Mouse (Mus musculus) heart, embryonic 16.5 days (tissue): Measurements from ENCODE around the gene Ryr2. TPM values are rescaled to one million over a fixed set of nuclear protein-coding genes. Genes with fewer than 3 reads are reported as not detected.

Experiments
- ATAC-seq: fragments of 200-750 bp; cut with Nextera tagmentation; replicated peaks from 2 replicates; pipeline ENCODE4 v1.8.0; 2017; ENCODE audit warnings: moderate number of reproducible peaks; ENCODE audit not compliant: insufficient read depth, low FRiP score; ENCODE audit errors: extremely low read depth
- H3K27ac ChIP-seq: fragments of 300-500 bp; sonication (generic); 2 replicates; pipeline ENCODE4 v1.5.1; 2014; ENCODE audit warnings: mild to moderate bottlenecking, low read length, control low read depth, moderate library complexity
- H3K27me3 ChIP-seq: fragments of 300-500 bp; sonication (generic); 2 replicates; pipeline ENCODE4 v1.6.1; 2014; ENCODE audit warnings: low read length, mixed read lengths; ENCODE audit not compliant: control insufficient read depth, insufficient read depth
- H3K36me3 ChIP-seq: fragments of 300-500 bp; sonication (generic); 2 replicates; pipeline ENCODE4 v1.6.1; 2014; ENCODE audit not compliant: control insufficient read depth, insufficient read depth
- H3K4me1 ChIP-seq: fragments of 300-500 bp; sonication (generic); 2 replicates; pipeline ENCODE4 v1.6.1; 2014; ENCODE audit warnings: low read length, mixed read lengths; ENCODE audit not compliant: control insufficient read depth, insufficient read depth
- H3K4me2 ChIP-seq: fragments of 300-500 bp; sonication (generic); 2 replicates; pipeline ENCODE4 v1.6.1; 2014; ENCODE audit warnings: low read depth, mild to moderate bottlenecking, control low read depth, low read length
- H3K4me3 ChIP-seq: fragments of 300-500 bp; sonication (generic); 2 replicates; pipeline ENCODE4 v1.5.1; 2014; ENCODE audit warnings: mild to moderate bottlenecking, control low read depth, low read length
- H3K9ac ChIP-seq: fragments of 300-500 bp; sonication (generic); 2 replicates; pipeline ENCODE4 v1.6.1; 2014; ENCODE audit warnings: low read length, control low read depth
- H3K9me3 ChIP-seq: fragments of 300-500 bp; sonication (generic); replicated peaks from 2 replicates; pipeline ENCODE4 v1.6.1; 2016; ENCODE audit warnings: low read length; ENCODE audit not compliant: control insufficient read depth
- WGBS: fragments of 180-500 bp; shearing (Covaris S2); extraction: QIAGEN DNeasy Blood & Tissue Kit; methylation state at CpG from one replicate; pipeline ENCODE4 v1.1.7; 2014; 5-methylcytosine and 5-hydroxymethylcytosine counted together
- polyA plus RNA-seq: library from polyadenylated mRNA; unstranded; fragments of >200 nt; fragmentation: Nextera tagmentation; extraction: Ambion mirVana; gene quantifications from 2 replicates; pipeline ENCODE4 v1.2.1, GENCODE M21; 2015

Ryr2 gene
- polyA plus RNA-seq, 1 experiment from 2014 or later, result 31.5 TPM

GRCm38 (mm10) chr13:12099446-12099845 is 7.3 kb downstream of the Ryr2 start:
- no peaks in the 10 kb centered on the region for H3K27me3 ChIP-seq
- no peak for ATAC-seq
- H3K27ac ChIP-seq, result no peak overlapping the region
- peaks cover 66% of the 10 kb centered on the region for H3K4me1 ChIP-seq
- H3K4me2 ChIP-seq, result peak overlapping the region; percentile 78
- H3K4me3 ChIP-seq, result no peak overlapping the region
- H3K36me3 ChIP-seq, result no peaks in the 10 kb centered on the region
- 49% methylated on average over 3 of the region's 3 CpGs for WGBS
- no peak overlapping the region for H3K9ac ChIP-seq
- no peaks in the 10 kb centered on the region for H3K9me3 ChIP-seq

GRCm38 (mm10) chr13:12098981-12099380 is 7.8 kb downstream of the Ryr2 start:
- H3K27ac ChIP-seq, result peak overlapping the region; percentile 21; the same call in 1 of the 2 replicates
- H3K9me3 ChIP-seq, result no peaks in the 10 kb centered on the region
- 78% methylated on average over 1 of the region's 1 CpGs for WGBS
- no peak overlapping the region for H3K4me3 ChIP-seq
- no peak overlapping the region for H3K9ac ChIP-seq
- peak overlapping the region; percentile 78 for H3K4me2 ChIP-seq
- no peaks in the 10 kb centered on the region for H3K36me3 ChIP-seq
- no peaks in the 10 kb centered on the region for H3K27me3 ChIP-seq
- ATAC-seq, result no peak
- peaks cover 69% of the 10 kb centered on the region for H3K4me1 ChIP-seq

- no peak for ATAC-seq
- no peak overlapping the region for H3K4me3 ChIP-seq
- no peaks in the 10 kb centered on the region for H3K36me3 ChIP-seq
- no peaks in the 10 kb centered on the region for H3K9me3 ChIP-seq
- H3K4me2 ChIP-seq, result no peak overlapping the region
- H3K27me3 ChIP-seq, result no peaks in the 10 kb centered on the region
- H3K27ac ChIP-seq, result no peak overlapping the region
- WGBS, result 58% methylated on average over 3 of the region's 3 CpGs
- H3K4me1 ChIP-seq, result peaks cover 82% of the 10 kb centered on the region
- H3K9ac ChIP-seq, result no peak overlapping the region
Observed at GRCm38 (mm10) chr13:12096382-12096932, 10.3 kb downstream of the Ryr2 start.

GRCm38 (mm10) chr13:12094569-12094968 is 12.2 kb downstream of the Ryr2 start:
- WGBS, result 44% methylated on average over 7 of the region's 7 CpGs
- Histone ChIP-seq H3K36me3 (no peaks in the 10 kb centered on the region), H3K27me3 (no peaks in the 10 kb centered on the region), H3K4me3 (no peak overlapping the region), H3K9ac (no peak overlapping the region), H3K4me1 (peaks cover 78% of the 10 kb centered on the region), H3K9me3 (no peaks in the 10 kb centered on the region), H3K4me2 (no peak overlapping the region), H3K27ac (no peak overlapping the region)
- ATAC-seq, result no peak

GRCm38 (mm10) chr13:12093146-12093545 is 13.6 kb downstream of the Ryr2 start:
- Histone ChIP-seq H3K36me3 (no peaks in the 10 kb centered on the region), H3K4me1 (peaks cover 64% of the 10 kb centered on the region), H3K9me3 (no peaks in the 10 kb centered on the region), H3K27ac (peak overlapping the region; percentile 54), H3K9ac (no peak overlapping the region), H3K4me2 (peak overlapping the region; percentile 42; the same call in 1 of the 2 replicates), H3K4me3 (no peak overlapping the region), H3K27me3 (no peaks in the 10 kb centered on the region)
- WGBS, result 54% methylated on average over 5 of the region's 5 CpGs
- 0 out of 2 replicates have a peak, but pooled peaks have one; percentile 19 for ATAC-seq

GRCm38 (mm10) chr13:12092379-12093107 is 14.2 kb downstream of the Ryr2 start:
- no peaks in the 10 kb centered on the region for H3K36me3 ChIP-seq
- no peaks in the 10 kb centered on the region for H3K27me3 ChIP-seq
- H3K4me2 ChIP-seq, result peak overlapping the region; percentile 42
- 0 out of 2 replicates have a peak, but pooled peaks have one; percentile 3 for ATAC-seq
- H3K4me3 ChIP-seq, result peak overlapping the region; percentile 7; the same call in 1 of the 2 replicates
- whole genome bisulfite sequencing, result 55% methylated on average over 11 of the region's 11 CpGs
- peaks cover 59% of the 10 kb centered on the region for H3K4me1 ChIP-seq
- no peaks in the 10 kb centered on the region for H3K9me3 ChIP-seq
- H3K9ac ChIP-seq, result 0 out of 2 replicates have a peak overlapping the region, but pooled peaks have one; percentile 21
- peak overlapping the region; percentile 54 for H3K27ac ChIP-seq

- H3K9ac ChIP-seq, result no peak overlapping the region
- WGBS, result 69% methylated on average over 2 of the region's 2 CpGs
Observed at GRCm38 (mm10) chr13:12084112-12084475, 22.7 kb downstream of the Ryr2 start.

GRCm38 (mm10) chr13:12083443-12084111 is 23.2 kb downstream of the Ryr2 start:
- Histone ChIP-seq H3K4me2 (peak overlapping the region; percentile 22), H3K27ac (peak overlapping the region; percentile 49), H3K36me3 (no peaks in the 10 kb centered on the region), H3K27me3 (no peaks in the 10 kb centered on the region), H3K4me1 (peaks cover 33% of the 10 kb centered on the region), H3K9me3 (no peaks in the 10 kb centered on the region), H3K9ac (peak overlapping the region; percentile 31; the same call in 1 of the 2 replicates), H3K4me3 (no peak overlapping the region)
- 19% methylated on average over 10 of the region's 10 CpGs for WGBS
- 0 out of 2 replicates have a peak, but pooled peaks have one; percentile 38 for ATAC-seq

More at GRCm38 (mm10) chr13:12084112-12084475, 22.7 kb downstream of the Ryr2 start:
- Histone ChIP-seq H3K9me3 (no peaks in the 10 kb centered on the region), H3K27ac (no peak overlapping the region), H3K4me2 (no peak overlapping the region), H3K4me1 (peaks cover 33% of the 10 kb centered on the region), H3K36me3 (no peaks in the 10 kb centered on the region), H3K4me3 (no peak overlapping the region), H3K27me3 (no peaks in the 10 kb centered on the region)
- ATAC-seq, result no peak

- Histone ChIP-seq H3K36me3 (no peaks in the 10 kb centered on the region), H3K4me3 (no peak overlapping the region), H3K9ac (no peak overlapping the region), H3K27ac (no peak overlapping the region), H3K9me3 (no peaks in the 10 kb centered on the region), H3K4me2 (no peak overlapping the region), H3K27me3 (no peaks in the 10 kb centered on the region), H3K4me1 (peaks cover 39% of the 10 kb centered on the region)
- ATAC-seq, result no peak
- WGBS, result 59% methylated on average over 4 of the region's 4 CpGs
Observed at GRCm38 (mm10) chr13:12080590-12080989, 26.2 kb downstream of the Ryr2 start.
